17 mouse cellular contexts compared by ENCODE assay signal in genomic region chr8:37134192-37134964, GRCm38 (mm10).
"Had no signal": no experiment of that assay in that cellular context is flagged by ENCODE, and none has a peak within 500 bp of the region (broad histone marks: within the 10 kb centered on the region; RNA-seq: fewer than 3 reads in every experiment).

No protein-coding gene starts in this region.

- H3K4me2 ChIP-seq: lung, embryonic 15.5 days; midbrain, embryonic 11.5 days; midbrain, embryonic 13.5 days; midbrain, embryonic 15.5 days; neural tube, embryonic 12.5 days; stomach, embryonic 15.5 days had no signal

- DNase-seq: lung, adult 2 months; lung, postnatal 14 days; lung, postnatal 36 days; right cerebral cortex, postnatal 14 days; thymus, adult 2 months; thymus, postnatal 25 days; thymus, postnatal 4 days had no signal

- H3K4me1 ChIP-seq: lung, embryonic 15.5 days; megakaryocyte, embryonic 14.5 days; midbrain, embryonic 15.5 days; neural tube, embryonic 12.5 days; stomach, embryonic 15.5 days had no signal

- H3K36me3 ChIP-seq: lung, embryonic 15.5 days; midbrain, embryonic 13.5 days; midbrain, embryonic 15.5 days; neural tube, embryonic 12.5 days; stomach, embryonic 15.5 days had no signal

- H3K4me3 ChIP-seq: lung, embryonic 15.5 days; megakaryocyte, embryonic 14.5 days; midbrain, embryonic 13.5 days; midbrain, embryonic 15.5 days; neural tube, embryonic 12.5 days; stomach, embryonic 15.5 days had no signal

- ATAC-seq: lung, postnatal 0 days; midbrain, embryonic 13.5 days; midbrain, embryonic 15.5 days had no signal

- H3K27me3 ChIP-seq: lung, embryonic 15.5 days; megakaryocyte, embryonic 14.5 days; midbrain, embryonic 13.5 days; midbrain, embryonic 15.5 days; neural tube, embryonic 12.5 days; stomach, embryonic 15.5 days had no signal

- H3K9me3 ChIP-seq: lung, embryonic 15.5 days; megakaryocyte, embryonic 14.5 days; midbrain, embryonic 13.5 days; midbrain, embryonic 15.5 days; neural tube, embryonic 12.5 days; stomach, embryonic 15.5 days had no signal

- H3K27ac ChIP-seq: lung, embryonic 15.5 days; macrophage; midbrain, embryonic 13.5 days; midbrain, embryonic 15.5 days; neural tube, embryonic 12.5 days; stomach, embryonic 15.5 days; stomach, postnatal 0 days had no signal

- H3K9ac ChIP-seq: lung, embryonic 15.5 days; midbrain, embryonic 13.5 days; midbrain, embryonic 15.5 days; neural tube, embryonic 12.5 days; stomach, embryonic 15.5 days had no signal
